Mouse (Mus musculus): ENCODE data around the gene Eif4g3. TPM values are rescaled to one million over a fixed set of nuclear protein-coding genes. Genes with fewer than 3 reads are reported as not detected.

Eif4g3 gene
- total and polyA plus RNA-seq, 2 experiments from 2014 or later, result 36.5 to 55.9 TPM

DNA sequence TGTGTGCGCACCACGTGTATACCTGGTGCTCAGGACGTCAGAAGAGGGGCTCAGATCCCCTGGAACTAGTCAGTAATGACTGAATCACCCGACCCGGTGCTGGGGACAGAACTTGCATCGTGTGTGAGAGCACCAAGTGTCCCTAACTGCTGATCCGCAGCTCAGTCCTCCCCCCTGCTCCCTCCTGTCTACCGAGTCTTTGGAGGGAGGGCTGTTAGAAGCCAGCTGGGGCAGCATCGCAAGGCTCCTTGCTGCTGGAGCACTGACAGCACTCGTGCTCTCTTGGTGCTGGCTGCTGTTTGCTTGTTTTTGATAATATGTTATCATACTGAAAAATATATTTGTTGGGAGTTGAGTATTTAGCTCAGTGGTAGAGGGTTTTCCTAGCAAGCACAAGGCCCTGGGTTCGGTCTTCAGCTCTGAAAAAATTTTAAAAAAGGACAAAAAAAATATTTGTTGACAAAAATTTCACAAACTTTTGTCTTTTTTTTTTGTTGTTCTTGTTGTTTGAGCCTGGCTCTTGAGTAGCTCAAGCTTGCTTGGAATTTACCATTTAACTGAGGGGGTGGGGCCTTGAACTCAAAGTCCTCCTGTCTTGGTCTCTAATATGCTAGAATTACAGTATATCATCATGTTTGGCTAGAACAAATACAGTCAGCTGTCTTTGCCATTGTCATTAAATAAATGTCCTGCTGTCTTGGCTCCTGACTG, 72.2 kb downstream of the Eif4g3 start:
- WGBS, result 74% methylated on average over 11 of the region's 11 CpGs
- H3K27me3 ChIP-seq (ENCODE audit: insufficient read depth, low read length), result no peaks in the 10 kb centered on the region

DNA sequence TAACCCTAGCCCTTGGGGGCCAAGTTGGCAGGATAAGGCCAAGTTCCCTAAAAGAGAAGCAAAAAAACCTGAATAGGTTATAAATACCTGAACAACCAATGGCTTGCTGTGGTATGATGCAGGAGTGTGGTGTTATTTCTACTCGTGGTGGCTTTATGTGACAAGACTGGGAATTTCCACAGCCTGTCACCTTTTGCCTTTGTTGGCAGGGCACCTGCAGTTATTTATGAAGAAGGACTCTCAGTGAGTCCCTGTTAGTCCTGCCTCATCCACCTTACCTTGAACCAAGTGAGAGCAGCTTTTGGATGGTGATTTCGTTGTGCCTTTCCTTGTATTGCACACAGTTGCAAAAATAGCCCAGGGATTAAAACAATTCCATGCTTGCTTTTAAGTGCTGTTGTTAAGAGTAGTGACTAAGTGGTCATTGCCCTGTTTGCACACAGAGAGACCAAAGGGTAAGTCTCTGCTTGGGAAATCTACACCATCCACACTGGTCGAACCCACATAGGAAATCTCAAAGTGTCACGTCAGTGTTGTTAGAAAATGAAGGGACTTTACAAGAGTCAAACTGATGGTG, 72.9 kb downstream of the Eif4g3 start:
- Histone ChIP-seq H3K4me1 (ENCODE audit: insufficient read depth, low read length) (no peaks in the 10 kb centered on the region), H3K9me3 (ENCODE audit: low read length) (no peaks in the 10 kb centered on the region), H3K27ac (no peak overlapping the region), H3K4me2 (ENCODE audit: low read depth, low read length) (no peak overlapping the region), H3K9ac (replicated peaks; ENCODE audit: low read length) (no peak overlapping the region), H3K27me3 (ENCODE audit: insufficient read depth, low read length) (no peaks in the 10 kb centered on the region), H3K36me3 (ENCODE audit: insufficient read depth, low read length) (peaks cover 5% of the 10 kb centered on the region; the same call in 1 of the 2 replicates), H3K4me3 (ENCODE audit: low read length) (no peak overlapping the region)
- WGBS, result 91% methylated on average over 4 of the region's 4 CpGs
- TF ChIP-seq CTCF (IDR thresholded peaks at IDR 0.05; ENCODE audit: low read depth), result no peak
- DNase-seq (ENCODE audit: low spot score) (no peak), ATAC-seq (no peak)

More for the DNA sequence above, 72.2 kb downstream of the Eif4g3 start:
- H3K4me3 ChIP-seq (ENCODE audit: low read length), result no peak overlapping the region
- H3K9ac ChIP-seq (replicated peaks; ENCODE audit: low read length), result no peak overlapping the region
- H3K9me3 ChIP-seq (ENCODE audit: low read length), result no peaks in the 10 kb centered on the region
- DNase-seq (ENCODE audit: low spot score) (no peak), ATAC-seq (no peak)
- H3K27ac ChIP-seq, result no peak overlapping the region
- H3K4me1 ChIP-seq (ENCODE audit: insufficient read depth, low read length), result no peaks in the 10 kb centered on the region
- H3K4me2 ChIP-seq (ENCODE audit: low read depth, low read length), result no peak overlapping the region
- no peak for TF ChIP-seq CTCF (IDR thresholded peaks at IDR 0.05; ENCODE audit: low read depth)
- H3K36me3 ChIP-seq (ENCODE audit: insufficient read depth, low read length), result peaks cover 5% of the 10 kb centered on the region; the same call in 1 of the 2 replicates

GRCm38 (mm10) chr4:138066421-138066820, 73.6 kb downstream of the Eif4g3 start:
- TF ChIP-seq CTCF (IDR thresholded peaks at IDR 0.05; ENCODE audit: low read depth), result no peak
- DNase-seq (ENCODE audit: low spot score) (no peak), ATAC-seq (no peak)
- Histone ChIP-seq H3K9ac (replicated peaks; ENCODE audit: low read length) (no peak overlapping the region), H3K36me3 (ENCODE audit: insufficient read depth, low read length) (peaks cover 5% of the 10 kb centered on the region; the same call in 1 of the 2 replicates), H3K4me2 (ENCODE audit: low read depth, low read length) (no peak overlapping the region), H3K27me3 (ENCODE audit: insufficient read depth, low read length) (no peaks in the 10 kb centered on the region), H3K4me3 (ENCODE audit: low read length) (no peak overlapping the region), H3K4me1 (ENCODE audit: insufficient read depth, low read length) (no peaks in the 10 kb centered on the region), H3K27ac (no peak overlapping the region), H3K9me3 (ENCODE audit: low read length) (no peaks in the 10 kb centered on the region)
- WGBS, result 88% methylated on average over 7 of the region's 7 CpGs

DNA sequence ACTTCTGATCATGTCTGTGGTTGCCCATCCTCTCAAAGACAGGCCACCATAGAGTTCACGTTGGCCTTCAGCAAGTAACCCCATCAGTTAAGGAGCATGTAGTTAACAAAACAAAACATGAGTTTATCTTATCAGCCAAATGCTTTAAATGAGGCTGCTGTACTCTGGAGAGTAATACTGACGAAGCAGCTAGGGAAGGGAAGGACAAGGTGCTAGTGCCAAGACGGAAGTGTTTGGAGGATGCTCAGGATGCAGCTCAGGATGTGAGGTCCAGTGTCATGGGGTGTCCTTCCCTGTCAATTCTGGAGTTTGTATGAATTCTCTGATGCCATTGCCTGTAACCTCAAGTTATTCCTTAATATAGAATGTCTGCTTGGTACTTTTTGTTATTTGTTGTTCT, 75.0 kb downstream of the Eif4g3 start:
- TF ChIP-seq CTCF (IDR thresholded peaks at IDR 0.05; ENCODE audit: low read depth), result no peak
- Histone ChIP-seq H3K9ac (replicated peaks; ENCODE audit: low read length) (no peak overlapping the region), H3K4me3 (ENCODE audit: low read length) (no peak overlapping the region), H3K9me3 (ENCODE audit: low read length) (no peaks in the 10 kb centered on the region), H3K27ac (no peak overlapping the region), H3K4me1 (ENCODE audit: insufficient read depth, low read length) (no peaks in the 10 kb centered on the region), H3K4me2 (ENCODE audit: low read depth, low read length) (no peak overlapping the region), H3K27me3 (ENCODE audit: insufficient read depth, low read length) (no peaks in the 10 kb centered on the region), H3K36me3 (ENCODE audit: insufficient read depth, low read length) (no peaks in the 10 kb centered on the region; the same call in 1 of the 2 replicates)
- DNase-seq (ENCODE audit: low spot score) (no peak), ATAC-seq (no peak)
- WGBS, result 77% methylated on average over 3 of the region's 3 CpGs

- 52% methylated on average over 2 of the region's 2 CpGs for WGBS
- H3K27ac ChIP-seq, result no peak overlapping the region
- no peaks in the 10 kb centered on the region for H3K9me3 ChIP-seq (ENCODE audit: low read length)
- H3K9ac ChIP-seq (replicated peaks; ENCODE audit: low read length), result no peak overlapping the region
- H3K36me3 ChIP-seq (ENCODE audit: insufficient read depth, low read length), result no peaks in the 10 kb centered on the region; the same call in 1 of the 2 replicates
- H3K4me1 ChIP-seq (ENCODE audit: insufficient read depth, low read length), result no peaks in the 10 kb centered on the region
- no peak overlapping the region for H3K4me2 ChIP-seq (ENCODE audit: low read depth, low read length)
- ATAC-seq (no peak), DNase-seq (ENCODE audit: low spot score) (peak; percentile 65)
- no peaks in the 10 kb centered on the region for H3K27me3 ChIP-seq (ENCODE audit: insufficient read depth, low read length)
- TF ChIP-seq CTCF (IDR thresholded peaks at IDR 0.05; ENCODE audit: low read depth), result no peak
- H3K4me3 ChIP-seq (ENCODE audit: low read length), result no peak overlapping the region
Measured at GRCm38 (mm10) chr4:138068598-138068997, 75.8 kb downstream of the Eif4g3 start.

DNA sequence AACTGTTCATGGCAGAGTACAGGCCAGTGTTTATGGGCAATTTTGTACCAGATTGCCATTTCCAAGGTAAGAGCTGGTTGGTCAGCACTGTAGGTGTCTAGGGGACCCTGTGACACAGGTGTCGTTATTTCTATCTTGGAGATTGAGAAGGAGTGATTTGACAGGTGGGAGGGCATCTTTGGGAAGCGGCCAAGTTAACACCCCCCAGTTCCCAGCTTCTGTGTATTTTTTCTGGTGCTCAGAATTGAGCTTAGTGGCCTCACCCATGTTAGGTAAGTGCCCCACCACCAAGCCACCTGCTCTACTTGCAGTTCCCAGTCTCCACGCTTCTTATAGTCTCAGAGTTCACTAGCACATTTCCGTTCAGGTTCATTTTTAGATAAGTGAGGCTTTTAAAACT, 76.5 kb downstream of the Eif4g3 start:
- ATAC-seq, result no peak
- H3K9me3 ChIP-seq (ENCODE audit: low read length), result no peaks in the 10 kb centered on the region
- H3K4me1 ChIP-seq (ENCODE audit: insufficient read depth, low read length), result no peaks in the 10 kb centered on the region
- TF ChIP-seq CTCF (IDR thresholded peaks at IDR 0.05; ENCODE audit: low read depth), result no peak
- no peaks in the 10 kb centered on the region for H3K27me3 ChIP-seq (ENCODE audit: insufficient read depth, low read length)
- no peaks in the 10 kb centered on the region; the same call in 1 of the 2 replicates for H3K36me3 ChIP-seq (ENCODE audit: insufficient read depth, low read length)
- 93% methylated on average over 4 of the region's 4 CpGs for WGBS
- H3K9ac ChIP-seq (replicated peaks; ENCODE audit: low read length), result no peak overlapping the region
- H3K27ac ChIP-seq, result no peak overlapping the region
- no peak overlapping the region for H3K4me2 ChIP-seq (ENCODE audit: low read depth, low read length)
- DNase-seq (ENCODE audit: low spot score), result no peak
- H3K4me3 ChIP-seq (ENCODE audit: low read length), result no peak overlapping the region

DNA sequence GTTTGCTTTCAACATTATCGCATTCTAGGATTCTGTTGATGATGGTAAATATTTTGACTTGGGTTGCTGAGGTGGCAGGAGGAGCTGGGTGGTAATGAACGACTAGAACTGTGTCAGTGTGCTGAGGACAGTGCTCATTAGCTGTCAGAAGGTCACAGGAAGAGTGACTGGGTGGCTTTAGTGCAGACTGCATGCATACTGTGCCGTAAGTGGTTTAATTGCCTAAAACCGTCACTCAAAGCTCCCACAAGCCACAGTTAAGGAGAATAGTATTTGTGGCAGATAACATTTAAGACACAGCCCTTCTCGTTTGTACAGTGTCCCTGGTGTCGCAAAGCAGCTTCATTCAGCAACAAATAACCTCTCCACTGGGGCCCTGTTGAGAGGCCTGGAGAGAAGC, 78.7 kb downstream of the Eif4g3 start:
- H3K4me2 ChIP-seq (ENCODE audit: low read depth, low read length), result no peak overlapping the region
- H3K27ac ChIP-seq, result no peak overlapping the region
- H3K4me1 ChIP-seq (ENCODE audit: insufficient read depth, low read length), result no peaks in the 10 kb centered on the region
- no peak for ATAC-seq
- no peak overlapping the region for H3K9ac ChIP-seq (replicated peaks; ENCODE audit: low read length)
- H3K36me3 ChIP-seq (ENCODE audit: insufficient read depth, low read length), result no peaks in the 10 kb centered on the region; the same call in 1 of the 2 replicates
- no peaks in the 10 kb centered on the region for H3K9me3 ChIP-seq (ENCODE audit: low read length)
- no peak for TF ChIP-seq CTCF (IDR thresholded peaks at IDR 0.05; ENCODE audit: low read depth)
- H3K4me3 ChIP-seq (ENCODE audit: low read length), result no peak overlapping the region
- 63% methylated on average over 6 of the region's 6 CpGs for WGBS
- no peak for DNase-seq (ENCODE audit: low spot score)
- no peaks in the 10 kb centered on the region for H3K27me3 ChIP-seq (ENCODE audit: insufficient read depth, low read length)

Data from hindbrain, postnatal 0 days (tissue).